In the genomic region with DNA sequence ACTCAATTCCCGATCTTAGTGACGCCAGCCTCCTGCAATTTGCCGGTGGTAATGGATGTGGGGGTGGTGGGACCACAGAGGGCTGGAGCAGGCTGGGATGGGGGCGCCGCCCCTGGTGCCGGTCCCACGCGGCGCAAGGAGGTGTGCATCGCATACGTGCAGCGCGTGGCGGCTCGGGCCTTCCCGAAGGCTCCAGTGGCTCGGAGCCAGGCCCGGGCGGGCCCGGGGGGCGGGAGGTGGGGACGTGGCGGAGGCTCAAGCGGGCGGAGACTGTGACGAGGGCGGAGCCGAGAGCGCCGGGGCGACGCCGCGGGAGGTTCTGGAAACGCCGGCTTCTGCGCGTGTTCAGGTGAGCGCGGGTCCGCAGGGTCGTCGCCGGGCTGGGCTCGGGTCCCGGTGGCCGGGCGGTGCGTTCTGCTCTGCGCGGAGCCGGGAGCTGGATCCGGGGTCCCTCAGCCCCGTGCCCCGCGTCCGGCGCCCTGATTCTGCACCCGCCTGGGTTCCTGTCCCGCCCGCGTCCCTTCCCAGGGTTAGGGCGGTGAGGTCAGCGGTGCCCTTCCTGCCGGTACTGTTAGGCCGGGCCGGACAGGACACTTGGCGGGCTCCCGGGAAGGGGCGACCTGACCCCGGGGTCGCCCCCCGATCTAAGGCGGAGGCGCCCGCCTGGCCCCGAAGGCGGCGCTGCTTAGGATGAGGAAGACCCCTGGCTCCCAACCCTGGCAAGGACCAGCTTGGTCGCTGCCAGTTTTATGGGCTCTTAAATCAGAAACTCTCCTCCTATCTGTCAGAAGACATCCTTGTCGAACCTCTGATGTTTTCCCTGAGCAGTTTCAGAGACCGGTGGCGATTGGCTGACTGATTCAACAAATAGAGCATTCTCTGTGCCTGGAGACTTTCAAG, we compare ENCODE assay signal across 8 mouse cellular contexts. TPM values are rescaled to one million over a fixed set of nuclear protein-coding genes. Genes with fewer than 3 reads are reported as not detected.
DNase-seq lines count a peak whose midpoint lies in the region; ATAC-seq and TF ChIP-seq lines count a peak whose summit lies in the region.

No protein-coding gene starts in this region.

- TF ChIP-seq CTCF in bone marrow macrophage, adult 2 months (IDR thresholded peaks at IDR 0.05; ENCODE audit: low read depth, low read length), result no peak

- no peaks in the 10 kb centered on the region for H3K36me3 ChIP-seq in forebrain, embryonic 13.5 days (ENCODE audit: poor library complexity, severe bottlenecking)

- no peaks in the 10 kb centered on the region for H3K9me3 ChIP-seq in forebrain, embryonic 13.5 days (replicated peaks)

- peaks cover 10% of the 10 kb centered on the region; the same call in 1 of the 2 replicates for H3K27me3 ChIP-seq in forebrain, embryonic 13.5 days

- peak; percentile 91 for ATAC-seq in forebrain, embryonic 13.5 days
- ATAC-seq in erythroid progenitor cell, adult 5-6 weeks (replicated peaks; ENCODE audit: low FRiP score, poor library complexity, severe bottlenecking), result no peak; the same call in 1 of the 2 replicates

- H3K4me1 ChIP-seq in bone marrow macrophage, adult 2 months (ENCODE audit: control insufficient read depth, insufficient read depth, low read length), result 0 out of 2 replicates have a peak, but pooled peaks cover 2% of the 10 kb centered on the region
- H3K4me1 ChIP-seq in forebrain, embryonic 13.5 days, result peaks cover 14% of the 10 kb centered on the region

- no peak overlapping the region for H3K27ac ChIP-seq in bone marrow macrophage, adult 2 months (ENCODE audit: insufficient read depth, low read depth, low read length)
- no peak overlapping the region for H3K27ac ChIP-seq in forebrain, embryonic 13.5 days

- H3K9ac ChIP-seq in forebrain, embryonic 13.5 days, result peak overlapping the region; percentile 76

- peak; percentile 92 for DNase-seq in MN1 (ENCODE audit: low spot score)
- DNase-seq in heart, postnatal 25 days (ENCODE audit: low spot score), result peak; percentile 59
- peak; percentile 46 to 57 for DNase-seq in layer of hippocampus, postnatal 25 days (ENCODE audit: extremely low spot score in 1 of 2, low spot score in 1 of 2)
- DNase-seq in lung, postnatal 14 days, result peak; percentile 82
- peak; percentile 82 for DNase-seq in retina, postnatal 1 day

- TF ChIP-seq POLR2A in bone marrow macrophage, adult 2 months (IDR thresholded peaks at IDR 0.05; ENCODE audit: borderline replicate concordance, low read depth, low read length), result no peak

- 1% methylated on average over 47 of the region's 83 CpGs for WGBS in forebrain, embryonic 13.5 days

- H3K4me2 ChIP-seq in forebrain, embryonic 13.5 days, result peak overlapping the region; percentile 99

- H3K4me3 ChIP-seq in bone marrow macrophage, adult 2 months (ENCODE audit: insufficient read depth, low read length), result peak overlapping the region; percentile 57
- H3K4me3 ChIP-seq in forebrain, embryonic 13.5 days, result peak overlapping the region; percentile 62

- intact Hi-C loops in heart, postnatal 25 days (cut with DNase I), result no loop called here

RNA-seq across cellular contexts. Expression of a gene that starts 1.0 kb away (rescaled TPM):
- polyA plus RNA-seq in bone marrow macrophage, adult 2 months (2012; ENCODE audit: insufficient read depth, insufficient read length, missing spikeins), result 2.9 and 4.3 TPM in 2 replicates
- 5.5 and 5.6 TPM in 2 replicates for polyA plus RNA-seq in forebrain, embryonic 13.5 days (2015; fragmentation: Nextera tagmentation; extraction: Ambion mirVana)
- 10 to 100 TPM; 56.6 to 61.7 TPM for total RNA-seq in heart, postnatal 25 days (2021)
- total RNA-seq in layer of hippocampus, postnatal 25 days (2021), result 10 to 100 TPM; 15.2 to 22.4 TPM
- total RNA-seq in erythroid progenitor cell, adult 5-6 weeks (2015; ENCODE audit: low replicate concordance), result not detected in 2 replicates
- not detected in 2 replicates for total RNA-seq in erythroid progenitor cell, adult 5-6 weeks (2017; ENCODE audit: low replicate concordance)

RNA-seq across cellular contexts. Expression of a gene that starts 32.1 kb away (rescaled TPM):
- polyA plus RNA-seq in bone marrow macrophage, adult 2 months (2012; ENCODE audit: insufficient read depth, insufficient read length, missing spikeins), result 69.0 and 75.4 TPM in 2 replicates
- polyA plus RNA-seq in forebrain, embryonic 13.5 days (2015; fragmentation: Nextera tagmentation; extraction: Ambion mirVana), result 36.2 and 38.3 TPM in 2 replicates
- 10 to 100 TPM; 34.4 to 42.1 TPM for total RNA-seq in heart, postnatal 25 days (2021)
- 10 to 100 TPM; 15.7 TPM for total RNA-seq in layer of hippocampus, postnatal 25 days (2021)
- not detected in 2 replicates for total RNA-seq in erythroid progenitor cell, adult 5-6 weeks (2015; ENCODE audit: low replicate concordance)
- not detected in 2 replicates for total RNA-seq in erythroid progenitor cell, adult 5-6 weeks (2017; ENCODE audit: low replicate concordance)

Comparison
In these comparisons a context has a peak if more than half of its experiments do, and no peak if none do; other contexts are left out.
1. RNA of a gene that starts 1.0 kb away (total RNA-seq): 56.6 to 61.7 TPM in heart, postnatal 25 days and 15.2 to 22.4 TPM in layer of hippocampus, postnatal 25 days; not detected in erythroid progenitor cell, adult 5-6 weeks; every median in the first group is over 10 times any median in the second.
2. RNA of a gene that starts 32.1 kb away (total RNA-seq): 34.4 to 42.1 TPM in heart, postnatal 25 days and 15.7 TPM in layer of hippocampus, postnatal 25 days; not detected in erythroid progenitor cell, adult 5-6 weeks; every median in the first group is over 4 times any median in the second.
3. Peak in every context shown above with its lines, with median percentiles within 50 percentile points of each other: DNase-seq.